Mouse (Mus musculus): Measurements from ENCODE around the gene Hcar2. TPM values are rescaled to one million over a fixed set of nuclear protein-coding genes. Genes with fewer than 3 reads are reported as not detected.
A peak's percentile ranks its signal among the peaks of the same experiment; 100 is the strongest.

Hcar2 gene
- total and polyA plus RNA-seq, 3 experiments = not detected

- TF ChIP-seq BHLHE40 (IDR thresholded peaks at IDR 0.05; ENCODE audit: borderline replicate concordance, low read depth, low read length) = no peak
- no peak for TF ChIP-seq E2F4 (IDR thresholded peaks at IDR 0.05; ENCODE audit: borderline replicate concordance, low read depth, low read length)
Observed at GRCm38 (mm10) chr5:123904059-123904672, 38.9 kb upstream of the Hcar2 start (continued).

- Histone ChIP-seq H3K9ac (ENCODE audit: control insufficient read depth, low read depth, low read length, poor library complexity, severe bottlenecking) (peak overlapping the region; percentile 34), H3K27me3 (ENCODE audit: control insufficient read depth in 1 of 2, insufficient read depth in 2 of 2, low read length in 2 of 2) (no peaks in the 10 kb centered on the region), H3K36me3 (ENCODE audit: control insufficient read depth in 1 of 2, insufficient read depth in 2 of 2, low read length in 2 of 2) (peaks cover 0 to 17% of the 10 kb centered on the region in 2 experiments; a peak in 2 of 4 replicates), H3K27ac (ENCODE audit: control insufficient read depth, low read depth, low read length) (peak overlapping the region; percentile 4; the same call in 1 of the 2 replicates), H3K9me3 (replicated peaks; ENCODE audit: insufficient read depth, low read length) (no peaks in the 10 kb centered on the region), H3K4me3 (ENCODE audit: control insufficient read depth in 1 of 2, insufficient read depth in 1 of 2, low read depth in 2 of 2, low read length in 2 of 2) (peak overlapping the region; percentile 36 to 39; a peak in 3 of 4 replicates), H3K79me2 (ENCODE audit: control insufficient read depth, insufficient read depth, low read length, poor library complexity) (no peaks in the 10 kb centered on the region), H3K4me1 (ENCODE audit: control insufficient read depth in 1 of 2, insufficient read depth in 2 of 2, low read length in 2 of 2) (peaks cover 2 to 21% of the 10 kb centered on the region in 2 experiments; a peak in 3 of 4 replicates)
- TF ChIP-seq TAL1 (IDR thresholded peaks at IDR 0.05; ENCODE audit: low read length) = no peak
- no peak for TF ChIP-seq POLR2AphosphoS5 (IDR thresholded peaks at IDR 0.05; ENCODE audit: borderline replicate concordance, low read depth, low read length)
- TF ChIP-seq ZKSCAN1 (IDR thresholded peaks at IDR 0.05; ENCODE audit: low read depth, low read length) = no peak
- TF ChIP-seq MYC (IDR thresholded peaks at IDR 0.05; ENCODE audit: low read depth, low read length) = peak; percentile 99
- TF ChIP-seq HCFC1 (IDR thresholded peaks at IDR 0.05; ENCODE audit: low read depth, low read length) = no peak
- no peak for TF ChIP-seq JUND (IDR thresholded peaks at IDR 0.05; ENCODE audit: low read depth, low read length)
- no peak for TF ChIP-seq ETS1 (IDR thresholded peaks at IDR 0.05; ENCODE audit: low read depth, low read length)
- TF ChIP-seq MXI1 (IDR thresholded peaks at IDR 0.05; ENCODE audit: low read depth, low read length) = peak; percentile 90
- peak; percentile 78 for TF ChIP-seq BHLHE40 (IDR thresholded peaks at IDR 0.05; ENCODE audit: borderline replicate concordance, low read depth, low read length)
- peak; percentile 83 to 84 for TF ChIP-seq USF2 (IDR thresholded peaks at IDR 0.05; ENCODE audit: borderline replicate concordance in 1 of 2, insufficient read depth in 1 of 2, low read depth in 1 of 2, low read length in 2 of 2)
- TF ChIP-seq MAX (IDR thresholded peaks at IDR 0.05; ENCODE audit: low read length) = peak; percentile 97
- no peak; the same call in 1 of the 2 replicates for TF ChIP-seq RCOR1 (IDR thresholded peaks at IDR 0.05; ENCODE audit: low read depth, low read length)
- no peak for TF ChIP-seq GATA1 (IDR thresholded peaks at IDR 0.05; ENCODE audit: low read depth, low read length)
- peak; percentile 95 for TF ChIP-seq USF1 (IDR thresholded peaks at IDR 0.05; ENCODE audit: low read depth, low read length)
- TF ChIP-seq TBP (IDR thresholded peaks at IDR 0.05; ENCODE audit: low read depth, low read length) = 0 out of 2 replicates have a peak, but pooled peaks have one; percentile 33
- no peak for TF ChIP-seq MAZ (IDR thresholded peaks at IDR 0.05; ENCODE audit: low read depth, low read length)
- peak; percentile 74 for TF ChIP-seq SIN3A (IDR thresholded peaks at IDR 0.05; ENCODE audit: low read length)
- no peak for TF ChIP-seq NRF1 (IDR thresholded peaks at IDR 0.05; ENCODE audit: insufficient read depth, low read depth, low read length, poor library complexity, severe bottlenecking)
- peak in 1 of 2 experiments; percentile 57; a peak in 1 of 4 replicates for TF ChIP-seq POLR2A (IDR thresholded peaks at IDR 0.05; ENCODE audit: control insufficient read depth in 1 of 2, insufficient read depth in 1 of 2, low read depth in 1 of 2, low read length in 2 of 2, poor library complexity in 1 of 2)
- peak; percentile 83 for DNase-seq (ENCODE audit: low read depth, low spot score)
Observed at GRCm38 (mm10) chr5:123897352-123897751, 32.1 kb upstream of the Hcar2 start.

Data from MEL (cell line).